Mouse (Mus musculus): Measurements from ENCODE around the gene Ciita.

DNA sequence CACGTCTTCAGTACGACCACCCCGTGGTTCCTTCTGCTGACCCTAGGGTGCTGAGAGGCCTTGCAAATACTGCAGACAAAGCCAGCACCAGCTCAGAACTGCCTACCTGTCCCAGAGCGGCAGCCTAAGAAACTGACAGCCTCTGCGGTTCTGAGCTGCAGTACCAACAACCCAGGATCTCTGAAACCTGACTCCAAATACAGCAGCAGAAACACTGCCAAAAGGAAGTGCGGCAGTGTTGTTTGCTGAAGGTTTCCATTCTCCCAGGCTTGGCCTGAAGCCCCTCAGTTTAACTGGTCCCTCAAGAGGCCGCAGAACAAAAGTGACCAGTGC lies 61.7 kb downstream of the Ciita start:
- TF ChIP-seq UBTF (IDR thresholded peaks at IDR 0.05; ENCODE audit: low read depth, low read length) (no peak), POLR2A (IDR thresholded peaks at IDR 0.05; ENCODE audit: low read depth, low read length) (no peak), EP300 (IDR thresholded peaks at IDR 0.05; ENCODE audit: low read length) (no peak), USF1 (IDR thresholded peaks at IDR 0.05; ENCODE audit: low read depth, low read length) (no peak), CHD2 (IDR thresholded peaks at IDR 0.05; ENCODE audit: low read length) (no peak), CTCF (conservative IDR thresholded peaks at IDR 0.05 in 1 of 2, IDR thresholded peaks at IDR 0.05 in 1 of 2; ENCODE audit: low read depth in 2 of 2, low read length in 2 of 2) (no peak), E2F4 (IDR thresholded peaks at IDR 0.05; ENCODE audit: insufficient replicate concordance, low read depth, low read length) (no peak), ZNF384 (IDR thresholded peaks at IDR 0.05; ENCODE audit: low read depth, low read length) (no peak), ELF1 (IDR thresholded peaks at IDR 0.05; ENCODE audit: low read depth, low read length) (no peak), RAD21 (IDR thresholded peaks at IDR 0.05; ENCODE audit: low read depth, low read length) (no peak)

All from CH12.LX (cell line).